Mouse (Mus musculus) macrophage (primary cell): Measurements from ENCODE around the gene Prss46. TPM values are rescaled to one million over a fixed set of nuclear protein-coding genes. Genes with fewer than 3 reads are reported as not detected.
A peak's percentile ranks its signal among the peaks of the same experiment; 100 is the strongest.

ENCODE experiments used
- H3K27ac ChIP-seq: fragments of 350-480 bp; formaldehyde crosslinking; 2 replicates; pipeline ENCODE4 v1.9.0; 2021
- H3K36me3 ChIP-seq: fragments of 350-480 bp; formaldehyde crosslinking; 2 replicates; pipeline ENCODE4 v1.9.0; 2021; ENCODE audit errors: inconsistent target
- H3K4me3 ChIP-seq: fragments of 350-480 bp; formaldehyde crosslinking; 2 replicates; pipeline ENCODE4 v1.9.0; 2021; ENCODE audit errors: inconsistent target
- H3K79me2 ChIP-seq: fragments of 350-480 bp; formaldehyde crosslinking; 2 replicates; pipeline ENCODE4 v1.9.0; 2021; ENCODE audit errors: inconsistent target
- WGBS: methylation state at CpG from one replicate; pipeline ENCODE4 v1.1.7; 2026; ENCODE audit warnings: inconsistent platforms; ENCODE audit not compliant: missing documents; 5-methylcytosine and 5-hydroxymethylcytosine counted together
- polyA plus RNA-seq: library from polyadenylated mRNA; stranded (reverse); fragments of 250-400 nt; gene quantifications from 3 replicates; pipeline ENCODE4 v1.2.4, GENCODE M21; 2018; ENCODE audit warnings: inconsistent platforms

Gene Prss46
- polyA plus RNA-seq, 1 experiment from 2014 or later, result 0.11 TPM

- Histone ChIP-seq H3K79me2 (no peaks in the 10 kb centered on the region), H3K36me3 (no peaks in the 10 kb centered on the region), H3K4me3 (no peak overlapping the region), H3K27ac (no peak overlapping the region)
- WGBS, result 72% methylated on average over 2 of the region's 2 CpGs
Observed at GRCm38 (mm10) chr9:110836112-110836511, 8.2 kb upstream of the Prss46 start.

GRCm38 (mm10) chr9:110840905-110841304, 3.4 kb upstream of the Prss46 start:
- peak overlapping the region; percentile 60 for H3K27ac ChIP-seq
- H3K36me3 ChIP-seq, result no peaks in the 10 kb centered on the region
- 69% methylated on average over 6 of the region's 6 CpGs for WGBS
- no peak overlapping the region for H3K4me3 ChIP-seq
- no peaks in the 10 kb centered on the region for H3K79me2 ChIP-seq

GRCm38 (mm10) chr9:110841438-110841837, 2.9 kb upstream of the Prss46 start:
- Histone ChIP-seq H3K27ac (peak overlapping the region; percentile 60), H3K36me3 (no peaks in the 10 kb centered on the region), H3K4me3 (no peak overlapping the region), H3K79me2 (no peaks in the 10 kb centered on the region)
- WGBS, result 0% methylated on average over 2 of the region's 2 CpGs

- no peaks in the 10 kb centered on the region for H3K79me2 ChIP-seq
- 83% methylated on average over 7 of the region's 7 CpGs for WGBS
- H3K27ac ChIP-seq, result no peak overlapping the region
Observed at GRCm38 (mm10) chr9:110849162-110849561, 4.9 kb downstream of the Prss46 start.

GRCm38 (mm10) chr9:110855903-110856302, 11.6 kb downstream of the Prss46 start:
- WGBS, result 95% methylated on average over 7 of the region's 7 CpGs
- Histone ChIP-seq H3K27ac (no peak overlapping the region), H3K36me3 (no peaks in the 10 kb centered on the region), H3K4me3 (no peak overlapping the region), H3K79me2 (no peaks in the 10 kb centered on the region)

More at GRCm38 (mm10) chr9:110849162-110849561, 4.9 kb downstream of the Prss46 start:
- Histone ChIP-seq H3K36me3 (no peaks in the 10 kb centered on the region), H3K4me3 (no peak overlapping the region)

GRCm38 (mm10) chr9:110856920-110857319, 12.6 kb downstream of the Prss46 start:
- Histone ChIP-seq H3K79me2 (no peaks in the 10 kb centered on the region), H3K4me3 (no peak overlapping the region), H3K27ac (no peak overlapping the region; the same call in 1 of the 2 replicates), H3K36me3 (no peaks in the 10 kb centered on the region)
- 0% methylated on average over 4 of the region's 4 CpGs for WGBS

- H3K36me3 ChIP-seq, result no peaks in the 10 kb centered on the region
Observed at GRCm38 (mm10) chr9:110857781-110858472, 13.6 kb downstream of the Prss46 start, which contains the start of gene Prss50. TSS of gene Prss50 (plus strand) at chr9:110857967.

GRCm38 (mm10) chr9:110858523-110858922, 14.2 kb downstream of the Prss46 start:
- Histone ChIP-seq H3K27ac (no peak overlapping the region), H3K79me2 (no peaks in the 10 kb centered on the region), H3K4me3 (no peak overlapping the region), H3K36me3 (no peaks in the 10 kb centered on the region)
- 87% methylated on average over 5 of the region's 5 CpGs for WGBS

More at GRCm38 (mm10) chr9:110857781-110858472, 13.6 kb downstream of the Prss46 start, which contains the start of gene Prss50:
- Histone ChIP-seq H3K27ac (no peak within 1 kb of the TSS; the same call in 1 of the 2 replicates), H3K79me2 (no peaks in the 10 kb centered on the region), H3K4me3 (no peak within 1 kb of the TSS)
- WGBS, result 42% methylated on average over 26 of the region's 50 CpGs

- Histone ChIP-seq H3K4me3 (no peak overlapping the region), H3K36me3 (no peaks in the 10 kb centered on the region), H3K27ac (no peak overlapping the region), H3K79me2 (no peaks in the 10 kb centered on the region)
- 96% methylated on average over 5 of the region's 5 CpGs for WGBS
Observed at GRCm38 (mm10) chr9:110858967-110859596, 14.8 kb downstream of the Prss46 start.

GRCm38 (mm10) chr9:110871030-110871429, 26.7 kb downstream of the Prss46 start:
- Histone ChIP-seq H3K4me3 (no peak overlapping the region), H3K27ac (no peak overlapping the region), H3K36me3 (no peaks in the 10 kb centered on the region), H3K79me2 (no peaks in the 10 kb centered on the region)
- WGBS, result 22% methylated on average over 7 of the region's 7 CpGs

- H3K36me3 ChIP-seq, result no peaks in the 10 kb centered on the region
- H3K27ac ChIP-seq, result no peak overlapping the region
- 37% methylated on average over 37 of the region's 40 CpGs for WGBS
- H3K4me3 ChIP-seq, result no peak overlapping the region
- no peaks in the 10 kb centered on the region for H3K79me2 ChIP-seq
Observed at GRCm38 (mm10) chr9:110873681-110874659, 29.7 kb downstream of the Prss46 start.

- 77% methylated on average over 3 of the region's 3 CpGs for WGBS
- Histone ChIP-seq H3K4me3 (no peak overlapping the region), H3K36me3 (no peaks in the 10 kb centered on the region), H3K79me2 (no peaks in the 10 kb centered on the region), H3K27ac (no peak overlapping the region)
Observed at GRCm38 (mm10) chr9:110874660-110875191, 30.4 kb downstream of the Prss46 start.

- H3K27ac ChIP-seq, result no peak overlapping the region
- H3K4me3 ChIP-seq, result no peak overlapping the region
- no peaks in the 10 kb centered on the region for H3K79me2 ChIP-seq
- H3K36me3 ChIP-seq, result no peaks in the 10 kb centered on the region
- 91% methylated on average over 4 of the region's 6 CpGs for WGBS
Observed at GRCm38 (mm10) chr9:110875288-110875695, 31.0 kb downstream of the Prss46 start.

GRCm38 (mm10) chr9:110877353-110877752, 33.0 kb downstream of the Prss46 start:
- WGBS, result 7% methylated on average over 1 of the region's 1 CpGs
- Histone ChIP-seq H3K27ac (no peak overlapping the region), H3K4me3 (no peak overlapping the region), H3K36me3 (no peaks in the 10 kb centered on the region), H3K79me2 (no peaks in the 10 kb centered on the region)
